Mouse (Mus musculus) spleen, embryonic (tissue): ENCODE measurements around the gene Pfn5.
"Not testable (repeated sequence)": the region's sequence is repeated elsewhere in the genome, so short reads cannot be mapped to it uniquely, and the experiment has no call there.

ENCODE experiments used
- CTCF ChIA-PET: fragments of 350-600 bp; sonication (Branson Sonifier 250); formaldehyde crosslinking; loops from one replicate; lab custom pipeline; 2022; lab: Charles Lee

Pfn5 gene

GRCm38 (mm10) chrX:95557887-95558286 lies at the start of gene Pfn5, which contains the start of gene Asb12:
Pfn5 (plus strand) TSS chrX:95558104.
Asb12 (minus strand) TSS chrX:95557987.
- CTCF ChIA-PET, result no interaction called here

GRCm38 (mm10) chrX:95523883-95524282 lies 34.0 kb upstream of the Pfn5 start:
- CTCF ChIA-PET, result no interaction called here

- CTCF ChIA-PET, result no interaction called here
These were observed 32.7 kb upstream of the Pfn5 start for GRCm38 (mm10) chrX:95525166-95525565.

- CTCF ChIA-PET, result not testable (repeated sequence)
These were observed 22.4 kb upstream of the Pfn5 start for GRCm38 (mm10) chrX:95535493-95535892.

GRCm38 (mm10) chrX:95554321-95554720 lies 3.6 kb upstream of the Pfn5 start:
- CTCF ChIA-PET, result no interaction called here

GRCm38 (mm10) chrX:95600609-95601008 lies 42.7 kb downstream of the Pfn5 start:
- CTCF ChIA-PET, result no interaction called here
